Mouse (Mus musculus) cerebellum, adult 2 months (tissue): ENCODE measurements around the gene Traf2. TPM values are rescaled to one million over a fixed set of nuclear protein-coding genes. Genes with fewer than 3 reads are reported as not detected.

Experiments
- DNase-seq, 2 experiments: peaks; one replicate each; pipeline ENCODE4 v3.0.0; 2021
- H3K27ac ChIP-seq: fragments of 200-500 bp; 2 replicates; pipeline ENCODE4 v1.5.1; 2012; ENCODE audit warnings: low read length, control low read depth, inconsistent platforms; ENCODE audit not compliant: insufficient read depth
- H3K27me3 ChIP-seq: fragments of 200-500 bp; 2 replicates; pipeline ENCODE4 v1.6.1; 2012; ENCODE audit warnings: inconsistent platforms, mild to moderate bottlenecking, low read length, moderate library complexity; ENCODE audit not compliant: control insufficient read depth, insufficient read depth
- H3K4me1 ChIP-seq: fragments of 200-500 bp; 2 replicates; pipeline ENCODE4 v1.6.1; 2011; ENCODE audit warnings: low read length; ENCODE audit not compliant: control insufficient read depth, insufficient read depth
- H3K4me3 ChIP-seq: fragments of 200-500 bp; replicated peaks from 2 replicates; pipeline ENCODE3; 2011; ENCODE audit warnings: mild to moderate bottlenecking, low read depth, low read length, control low read depth; ENCODE audit not compliant: insufficient read depth
- CTCF ChIP-seq: fragments of 200-500 bp; IDR thresholded peaks from 2 replicates; pipeline ENCODE4 v1.5.1; 2011; ENCODE audit warnings: low read depth, mild to moderate bottlenecking, control low read depth, low read length, moderate library complexity, borderline replicate concordance; ENCODE audit not compliant: insufficient read depth
- POLR2A ChIP-seq: fragments of 200-500 bp; IDR thresholded peaks from 2 replicates; pipeline ENCODE4 v1.6.1; 2011; ENCODE audit warnings: low read length, control low read depth, borderline replicate concordance; ENCODE audit not compliant: insufficient read depth
- WGBS: fragments of 180-500 bp; shearing (Covaris S2); methylation state at CpG from one replicate; pipeline ENCODE4 v1.1.7; 2018; 5-methylcytosine and 5-hydroxymethylcytosine counted together
- polyA plus RNA-seq: library from polyadenylated mRNA; depleted of rRNA; stranded (reverse); fragments of >200 nt; gene quantifications from 2 replicates; pipeline ENCODE4 v1.2.3, GENCODE M21; 2012

The Traf2 gene
- polyA plus RNA-seq, 1 experiment = 12.3 TPM

DNA sequence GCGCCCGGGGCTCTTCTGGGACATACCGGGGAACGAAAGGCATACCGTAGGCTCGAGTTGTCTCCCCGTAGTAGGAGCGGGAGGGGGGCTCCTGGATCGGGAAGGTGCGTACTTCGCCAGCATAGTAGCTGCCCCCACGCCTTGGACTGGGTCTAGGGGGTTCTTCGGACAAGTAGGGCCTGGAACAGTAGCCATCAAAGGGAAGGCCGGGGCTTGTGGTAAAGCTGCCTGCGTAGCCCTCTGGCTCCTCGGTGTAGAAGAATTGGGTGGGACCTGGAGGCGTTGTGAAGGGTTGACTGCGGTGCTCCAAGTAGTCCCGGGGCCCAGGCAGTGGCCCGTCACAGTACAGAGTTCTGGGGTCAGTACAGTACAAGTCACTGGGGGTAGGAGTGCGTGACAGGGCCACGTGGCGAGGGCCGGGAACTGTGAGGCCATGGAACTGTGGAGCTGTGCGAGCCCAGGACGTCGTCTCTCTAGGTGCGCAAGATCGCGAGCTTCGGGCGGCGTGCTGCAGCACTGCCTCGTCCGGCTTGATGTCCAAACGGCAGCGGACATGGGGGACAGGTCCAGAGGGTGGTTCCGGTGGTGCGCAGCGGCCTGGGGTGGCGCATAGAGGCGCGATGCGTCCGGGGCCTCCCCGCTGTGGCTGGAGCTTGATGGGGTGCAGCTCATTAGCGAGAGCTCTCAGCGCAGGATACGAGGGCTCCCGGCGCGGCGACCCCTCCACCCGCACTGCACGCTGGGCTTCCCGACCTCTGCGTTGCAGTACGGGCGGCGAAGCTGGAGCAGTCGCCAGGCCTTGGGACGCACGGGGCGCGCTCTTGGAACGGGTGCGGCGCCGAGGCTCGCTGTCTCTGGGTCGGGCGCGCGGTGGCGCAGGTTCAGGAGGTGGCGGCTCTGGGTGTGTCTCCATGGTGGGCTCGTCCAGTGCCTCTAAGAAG lies 32.3 kb upstream of the Traf2 start:
- H3K4me3 ChIP-seq = peak overlapping the region; percentile 70
- peaks cover 63% of the 10 kb centered on the region for H3K4me1 ChIP-seq

DNA sequence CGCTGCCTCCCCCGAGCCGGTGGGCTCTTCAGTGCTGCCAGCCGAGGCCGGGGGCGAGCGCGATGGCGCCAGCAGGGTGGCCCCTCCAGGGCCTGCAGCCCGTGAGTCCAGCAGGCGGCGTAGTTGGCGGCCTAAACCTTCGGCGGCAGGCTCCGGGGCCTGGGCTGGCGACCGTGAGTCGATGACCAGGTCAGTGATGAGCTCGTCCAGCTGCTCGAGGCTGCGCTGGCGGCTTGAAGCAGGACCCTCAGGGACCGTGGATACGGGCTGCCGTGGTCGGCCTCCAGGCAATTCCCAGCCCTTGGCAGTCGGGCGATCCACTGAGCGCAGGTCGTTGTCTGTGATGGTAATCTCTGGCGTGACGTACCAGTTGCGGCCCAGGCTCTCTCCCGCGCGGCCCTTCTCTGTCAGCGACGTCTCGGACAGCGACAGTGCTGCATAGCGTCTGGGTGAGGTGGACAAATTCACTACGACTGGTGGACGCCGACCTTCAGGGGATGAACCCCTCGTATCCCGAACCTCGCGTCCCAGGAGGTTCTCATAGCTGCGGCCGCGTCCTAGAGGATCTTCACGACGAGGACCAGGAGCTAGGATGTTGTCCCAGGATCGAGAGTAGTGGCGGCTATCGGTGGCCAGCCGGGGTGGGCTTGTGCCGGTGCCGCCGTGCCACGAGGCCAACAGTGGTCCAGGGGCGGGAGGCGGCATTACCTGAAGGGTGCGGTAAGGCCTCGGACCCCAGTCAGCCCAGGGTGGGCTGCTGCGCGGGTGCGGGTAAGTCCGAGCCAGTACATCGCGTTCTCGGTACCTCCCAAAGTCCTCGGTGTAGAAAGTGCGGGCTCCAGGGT lies 31.4 kb upstream of the Traf2 start:
- Histone ChIP-seq H3K4me3 (peak overlapping the region; percentile 70), H3K4me1 (peaks cover 60% of the 10 kb centered on the region), H3K27me3 (no peaks in the 10 kb centered on the region), H3K27ac (peak overlapping the region; percentile 96)
- peak; percentile 54 to 78 for DNase-seq
- TF ChIP-seq POLR2A (no peak), CTCF (no peak)
- WGBS = 12% methylated on average over 75 of the region's 75 CpGs

More for the DNA sequence above, 32.3 kb upstream of the Traf2 start:
- TF ChIP-seq POLR2A (no peak), CTCF (no peak)
- no peaks in the 10 kb centered on the region for H3K27me3 ChIP-seq
- peak; percentile 68 to 81 for DNase-seq
- 10% methylated on average over 77 of the region's 77 CpGs for WGBS
- peak overlapping the region; percentile 96 for H3K27ac ChIP-seq

DNA sequence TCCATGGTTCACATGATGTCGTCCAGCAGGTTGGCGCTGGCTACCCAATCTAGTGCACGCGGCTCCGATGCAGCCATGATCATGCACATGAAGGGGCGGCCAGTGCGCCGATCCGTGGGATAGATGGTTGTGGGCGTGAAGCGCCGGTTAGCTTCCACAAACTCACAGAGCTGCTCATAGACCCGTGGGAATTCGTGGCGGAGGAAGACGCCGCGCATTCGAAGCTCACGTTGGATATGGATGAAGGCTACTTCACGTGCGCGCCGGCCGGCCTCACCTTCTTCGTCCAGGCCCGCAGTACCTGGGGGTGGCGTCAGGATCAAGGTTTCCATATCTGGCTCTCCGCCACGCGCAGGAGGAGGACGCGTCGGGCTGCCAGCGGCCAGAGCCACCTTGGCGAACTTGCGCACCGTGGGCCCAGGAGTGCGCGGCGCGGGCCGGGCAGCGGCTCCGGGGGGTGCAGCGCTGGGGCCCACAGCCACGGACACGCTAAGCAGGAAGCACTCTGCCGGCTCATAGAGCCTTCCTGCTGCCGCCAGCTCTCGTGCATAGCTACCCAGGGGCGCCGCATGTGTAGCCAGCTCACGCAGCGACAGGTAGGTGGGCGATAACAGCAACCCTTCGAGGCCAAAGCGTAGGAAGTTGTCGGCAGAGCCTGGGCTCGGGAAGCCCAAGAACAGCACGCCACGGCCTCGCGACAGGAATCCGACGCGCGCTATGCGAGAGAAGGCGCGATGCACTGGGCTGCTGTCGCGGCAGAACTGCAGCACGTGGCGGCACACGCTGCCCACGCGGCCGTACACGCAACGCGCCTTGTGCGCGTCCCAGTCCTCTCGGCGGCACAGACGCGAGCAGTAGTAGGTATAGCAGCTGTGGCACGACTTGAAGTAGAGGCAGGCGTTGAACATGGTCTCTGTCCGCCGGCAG lies 30.5 kb upstream of the Traf2 start:
- peak overlapping the region; percentile 32 for H3K4me3 ChIP-seq
- peak; percentile 56 to 68 for DNase-seq
- H3K27me3 ChIP-seq = no peaks in the 10 kb centered on the region
- peaks cover 52% of the 10 kb centered on the region for H3K4me1 ChIP-seq
- TF ChIP-seq POLR2A = no peak
- TF ChIP-seq CTCF = no peak
- 19% methylated on average over 92 of the region's 92 CpGs for WGBS
- peak overlapping the region; percentile 96 for H3K27ac ChIP-seq

DNA sequence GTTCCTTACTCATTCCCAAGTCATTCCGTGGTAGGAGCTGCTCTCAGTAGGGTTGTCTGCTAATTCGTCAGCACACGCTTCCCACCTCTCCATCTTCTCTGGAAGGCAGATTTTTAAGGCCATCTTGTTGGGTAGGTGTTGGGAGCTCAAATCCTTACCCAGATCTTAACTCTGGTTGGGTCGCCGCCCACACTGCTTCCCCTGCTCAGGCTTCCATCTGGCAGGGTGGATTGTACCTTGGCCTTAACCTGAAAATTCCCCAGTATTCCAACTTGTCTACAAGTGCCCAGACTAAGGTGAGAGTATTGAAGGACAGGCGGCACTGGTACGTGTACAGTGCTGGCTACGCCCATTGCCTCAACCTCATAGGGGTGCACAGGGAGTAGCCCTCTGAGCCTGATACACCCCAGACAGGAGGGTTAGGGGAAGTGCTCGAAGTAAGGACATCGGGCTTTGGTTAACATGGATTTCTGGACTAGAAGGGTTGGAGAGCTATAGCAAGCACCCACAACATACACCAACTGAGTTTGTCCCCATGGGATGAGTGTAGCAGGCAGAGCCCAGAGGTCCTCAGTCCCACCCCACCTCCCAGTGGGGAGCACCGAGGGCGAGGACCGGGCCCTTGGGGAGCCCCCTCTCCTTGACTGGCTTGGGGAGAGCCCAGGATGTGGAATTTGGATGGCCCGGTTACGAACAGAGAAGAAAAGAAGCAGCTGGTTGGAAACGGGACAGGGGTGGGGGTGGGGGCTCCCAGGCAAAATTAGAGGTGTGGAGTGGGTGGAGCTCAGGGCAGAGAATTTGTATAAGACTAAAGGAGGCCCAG lies 29.5 kb upstream of the Traf2 start:
- H3K27ac ChIP-seq = peak overlapping the region; percentile 96
- DNase-seq = peak; percentile 55 to 57
- H3K4me1 ChIP-seq = peaks cover 51% of the 10 kb centered on the region
- peak overlapping the region; percentile 8 for H3K4me3 ChIP-seq
- no peaks in the 10 kb centered on the region for H3K27me3 ChIP-seq
- WGBS = 32% methylated on average over 16 of the region's 16 CpGs
- no peak for TF ChIP-seq CTCF
- TF ChIP-seq POLR2A = no peak

DNA sequence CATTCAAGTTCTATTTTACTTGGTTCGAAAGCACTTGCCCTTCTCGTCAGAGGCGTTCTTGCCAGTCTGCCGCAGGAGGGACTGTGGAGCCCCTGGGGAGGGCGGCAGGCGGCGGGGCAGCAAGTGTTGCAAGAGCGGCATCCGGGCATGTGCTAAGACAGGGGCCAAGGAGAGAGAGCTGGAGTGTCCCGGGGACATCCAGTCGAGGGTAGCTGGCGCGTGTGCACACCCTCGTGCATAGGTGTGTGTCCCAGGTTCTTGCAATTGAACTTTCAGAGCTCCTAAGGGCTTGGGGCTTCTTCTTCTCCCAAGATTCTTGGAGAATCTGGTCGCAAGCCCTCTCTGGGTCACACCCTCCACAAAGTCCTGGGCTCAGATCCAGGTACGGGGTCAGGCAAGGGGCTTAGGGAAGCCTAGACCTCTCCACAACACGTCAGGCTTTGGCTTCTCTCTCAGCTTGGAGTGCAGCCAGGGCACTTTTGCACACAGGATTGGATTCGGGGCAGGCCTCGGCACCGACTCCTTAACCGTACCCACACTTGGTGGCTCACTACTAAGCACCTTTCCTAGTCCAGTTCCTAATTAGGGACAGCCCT lies 28.8 kb upstream of the Traf2 start:
- no peak for TF ChIP-seq CTCF
- TF ChIP-seq POLR2A = no peak
- Histone ChIP-seq H3K4me3 (peak overlapping the region; percentile 90), H3K4me1 (peaks cover 49% of the 10 kb centered on the region), H3K27me3 (no peaks in the 10 kb centered on the region), H3K27ac (peak overlapping the region; percentile 54)
- peak; percentile 69 to 77 for DNase-seq
- WGBS = 3% methylated on average over 21 of the region's 21 CpGs
